Comparison of ENCODE assay signal across 27 mouse cellular contexts in the genomic region with DNA sequence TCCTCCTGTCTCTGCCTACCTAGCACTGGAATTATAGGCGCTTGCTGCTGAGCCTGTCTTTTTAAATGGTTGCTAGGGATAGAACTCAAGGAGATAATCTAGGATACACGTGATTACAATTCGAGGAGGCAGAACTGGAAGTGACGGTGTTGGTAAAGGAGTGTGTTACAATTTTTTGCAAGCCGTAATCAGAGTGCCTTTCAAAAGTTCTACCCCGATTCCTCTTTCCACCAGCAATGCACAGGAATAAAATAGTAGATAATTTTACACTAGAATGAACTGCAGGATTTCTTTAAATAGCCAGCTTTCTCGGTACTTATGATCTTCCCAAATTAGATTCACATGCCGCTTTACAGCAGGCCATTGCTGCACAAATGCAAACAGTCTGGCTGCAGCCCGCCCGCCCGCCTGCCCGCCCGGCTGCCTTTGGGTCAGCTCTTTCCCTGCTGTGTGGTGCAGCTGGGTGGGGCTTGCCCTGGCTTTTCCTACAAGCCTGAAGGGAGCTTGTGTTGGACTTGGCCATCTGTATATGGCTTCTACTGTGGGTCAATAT. TPM values are rescaled to one million over a fixed set of nuclear protein-coding genes. Genes with fewer than 3 reads are reported as not detected.
DNase-seq lines count a peak whose midpoint lies in the region; ATAC-seq lines count a peak whose summit lies in the region.
"Had no signal": no experiment of that assay in that cellular context is flagged by ENCODE, and none has a peak within 500 bp of the region (broad histone marks: within the 10 kb centered on the region; RNA-seq: fewer than 3 reads in every experiment).

No protein-coding gene starts in this region.

- no peak overlapping the region for H3K4me3 ChIP-seq in embryonic facial prominence, embryonic 10.5 days
- H3K4me3 ChIP-seq in midbrain, embryonic 16.5 days (ENCODE audit: low read depth, low read length): no peak overlapping the region
- H3K4me3 ChIP-seq: heart, embryonic 13.5 days; liver, embryonic 15.5 days; neural tube, embryonic 15.5 days had no signal

- H3K4me2 ChIP-seq in midbrain, embryonic 16.5 days (ENCODE audit: low read length): no peak overlapping the region
- H3K4me2 ChIP-seq: heart, embryonic 13.5 days; hindbrain, embryonic 14.5 days; liver, embryonic 15.5 days; lung, embryonic 14.5 days; neural tube, embryonic 15.5 days had no signal

- ATAC-seq in midbrain, embryonic 16.5 days: no peak
- ATAC-seq: CD4-positive, CD25-positive, alpha-beta regulatory T cell, adult 4 months; forebrain, embryonic 14.5 days had no signal

- intact Hi-C loops in left cerebral cortex, postnatal 10 days (cut with DNase I): no loop called here
- intact Hi-C loops in left cerebral cortex, postnatal 4 days (cut with DNase I): no loop called here

- no peaks in the 10 kb centered on the region for H3K9me3 ChIP-seq in embryonic facial prominence, embryonic 10.5 days
- H3K9me3 ChIP-seq in midbrain, embryonic 16.5 days (replicated peaks; ENCODE audit: control insufficient read depth, low read length, poor library complexity, severe bottlenecking): no peaks in the 10 kb centered on the region
- H3K9me3 ChIP-seq: heart, embryonic 13.5 days; liver, embryonic 15.5 days; neural tube, embryonic 15.5 days had no signal

- peaks cover 7% of the 10 kb centered on the region; the same call in 1 of the 2 replicates for H3K4me1 ChIP-seq in embryonic facial prominence, embryonic 10.5 days
- H3K4me1 ChIP-seq in midbrain, embryonic 16.5 days (ENCODE audit: control insufficient read depth, insufficient read depth, low read length): no peaks in the 10 kb centered on the region
- H3K4me1 ChIP-seq: liver, embryonic 15.5 days had no signal

- H3K36me3 ChIP-seq in embryonic facial prominence, embryonic 10.5 days (replicated peaks): no peaks in the 10 kb centered on the region
- H3K36me3 ChIP-seq in midbrain, embryonic 16.5 days (ENCODE audit: control insufficient read depth, insufficient read depth, low read length): no peaks in the 10 kb centered on the region
- H3K36me3 ChIP-seq: heart, embryonic 13.5 days; liver, embryonic 15.5 days; neural tube, embryonic 15.5 days had no signal

- H3K27me3 ChIP-seq in embryonic facial prominence, embryonic 10.5 days (replicated peaks; ENCODE audit: low read depth, poor library complexity, severe bottlenecking): no peaks in the 10 kb centered on the region
- H3K27me3 ChIP-seq in midbrain, embryonic 16.5 days (ENCODE audit: control insufficient read depth, insufficient read depth, low read depth, low read length): no peaks in the 10 kb centered on the region
- H3K27me3 ChIP-seq: heart, embryonic 13.5 days; liver, embryonic 15.5 days; neural tube, embryonic 15.5 days had no signal

- H3K27ac ChIP-seq in embryonic facial prominence, embryonic 10.5 days (replicated peaks): no peak overlapping the region
- H3K27ac ChIP-seq in midbrain, embryonic 16.5 days (ENCODE audit: low read length): no peak overlapping the region
- H3K27ac ChIP-seq: heart, embryonic 13.5 days; hindbrain, embryonic 14.5 days; liver, embryonic 15.5 days; neural tube, embryonic 15.5 days had no signal

- 78% methylated on average over 13 of the region's 13 CpGs for WGBS in embryonic facial prominence, embryonic 10.5 days
- WGBS in midbrain, embryonic 16.5 days: 81% methylated on average over 13 of the region's 13 CpGs

- H3K9ac ChIP-seq in midbrain, embryonic 16.5 days (ENCODE audit: low read depth, low read length): no peak overlapping the region
- H3K9ac ChIP-seq: heart, embryonic 13.5 days; hindbrain, embryonic 14.5 days; liver, embryonic 15.5 days; lung, embryonic 14.5 days; neural tube, embryonic 15.5 days had no signal

- peak; percentile 23 to 34 for DNase-seq in left cerebral cortex, postnatal 10 days (ENCODE audit: extremely low spot score in 1 of 2, low spot score in 2 of 2)
- no peak for DNase-seq in left cerebral cortex, postnatal 4 days
- DNase-seq in ZHBTc4 (ENCODE audit: low read depth, low spot score) (peak; percentile 7), liver (no peak)
- peak; percentile 25 for DNase-seq in embryonic facial prominence, embryonic 10.5 days (ENCODE audit: low spot score)
- peak; percentile 5 for DNase-seq in right cerebral cortex, postnatal 25 days
- DNase-seq: adrenal gland, postnatal 25 days; cerebellum, adult 11 months; cerebellum, adult 9-10 months; cerebellum, postnatal 36 days; gastrocnemius, postnatal 10 days; heart, postnatal 10 days; kidney, adult 11 months; kidney, postnatal 25 days; lung, embryonic 14.5 days; lung, postnatal 14 days; midbrain, embryonic 14.5 days; retina, postnatal 1 day had no signal

RNA-seq across cellular contexts. Expression of a gene that starts 32.2 kb away (rescaled TPM):
- 10 to 100 TPM; 13.0 to 13.7 TPM for total RNA-seq in left cerebral cortex, postnatal 10 days (2021)
- 1 to 10 TPM; 7.1 to 8.1 TPM for total RNA-seq in left cerebral cortex, postnatal 4 days (2021)
- polyA plus RNA-seq in embryonic facial prominence, embryonic 10.5 days (2016; fragmentation: Nextera tagmentation; extraction: Ambion mirVana): 1.1 and 1.2 TPM in 2 replicates
- polyA plus RNA-seq in midbrain, embryonic 16.5 days (2015; fragmentation: Nextera tagmentation; extraction: Ambion mirVana): 3.0 and 4.1 TPM in 2 replicates
- total RNA-seq: adrenal gland, postnatal 25 days; hematopoietic stem cell, adult 5-6 weeks; liver, adult 2 months had no signal
- polyA plus RNA-seq: CD4-positive, CD25-positive, alpha-beta regulatory T cell, adult 4 months; liver, adult 2 months; liver, embryonic 15.5 days had no signal

Comparison
In these comparisons a context has a peak if more than half of its experiments do, and no peak if none do; other contexts are left out.
1. DNase-seq: peak in left cerebral cortex, postnatal 10 days (2 of 2), ZHBTc4 (single experiment), embryonic facial prominence, embryonic 10.5 days (single experiment) and right cerebral cortex, postnatal 25 days (single experiment); none in left cerebral cortex, postnatal 4 days (single experiment) and liver (single experiment).